Mouse (Mus musculus): ENCODE data around the gene Pdzrn3. TPM values are rescaled to one million over a fixed set of nuclear protein-coding genes. Genes with fewer than 3 reads are reported as not detected.

The Pdzrn3 gene
- polyA plus RNA-seq, 2 experiments: 0.36 to 0.92 TPM

- Histone ChIP-seq H3K27me3 (ENCODE audit: control insufficient read depth, insufficient read depth, low read length) (no peaks in the 10 kb centered on the region), H3K9me3 (ENCODE audit: control insufficient read depth, low read length) (no peaks in the 10 kb centered on the region), H3K36me3 (replicated peaks; ENCODE audit: control insufficient read depth, insufficient read depth, low read depth) (no peaks in the 10 kb centered on the region), H3K4me3 (ENCODE audit: insufficient read depth in 1 of 2, low read depth in 2 of 2, low read length in 2 of 2) (no peak overlapping the region), H3K9ac (replicated peaks) (no peak overlapping the region), H3K4me1 (replicated peaks; ENCODE audit: control insufficient read depth in 2 of 2, insufficient read depth in 2 of 2, low read length in 1 of 2) (no peaks in the 10 kb centered on the region), H3K4me2 (ENCODE audit: low read depth) (no peak overlapping the region), H3K27ac (no peak overlapping the region)
- WGBS (ENCODE audit: insufficient replicate concordance): 63% methylated on average over 10 of the region's 10 CpGs
- TF ChIP-seq EP300 (IDR thresholded peaks at IDR 0.05; ENCODE audit: low read depth): no peak
- DNase-seq (ENCODE audit: low read depth in 3 of 3, low spot score in 3 of 3): no peak
- ATAC-seq (ENCODE audit: insufficient read depth): no peak
Observed at GRCm38 (mm10) chr6:101234349-101234748, 143.3 kb downstream of the Pdzrn3 start.

- no peak overlapping the region for H3K27ac ChIP-seq
- no peaks in the 10 kb centered on the region for H3K36me3 ChIP-seq (replicated peaks; ENCODE audit: control insufficient read depth, insufficient read depth, low read depth)
- WGBS (ENCODE audit: insufficient replicate concordance): 60% methylated on average over 6 of the region's 6 CpGs
- no peaks in the 10 kb centered on the region for H3K4me1 ChIP-seq (replicated peaks; ENCODE audit: control insufficient read depth in 2 of 2, insufficient read depth in 2 of 2, low read length in 1 of 2)
- no peak overlapping the region for H3K4me2 ChIP-seq (ENCODE audit: low read depth)
- no peaks in the 10 kb centered on the region for H3K9me3 ChIP-seq (ENCODE audit: control insufficient read depth, low read length)
- TF ChIP-seq CTCF (IDR thresholded peaks at IDR 0.05; ENCODE audit: low read depth): no peak
- TF ChIP-seq EP300 (IDR thresholded peaks at IDR 0.05; ENCODE audit: low read depth): no peak
- no peaks in the 10 kb centered on the region for H3K27me3 ChIP-seq (ENCODE audit: control insufficient read depth, insufficient read depth, low read length)
- ATAC-seq (ENCODE audit: insufficient read depth): no peak
- no peak overlapping the region for H3K9ac ChIP-seq (replicated peaks)
- no peak for DNase-seq (ENCODE audit: low read depth in 3 of 3, low spot score in 3 of 3)
- H3K4me3 ChIP-seq (ENCODE audit: insufficient read depth in 1 of 2, low read depth in 2 of 2, low read length in 2 of 2): no peak overlapping the region
Observed at GRCm38 (mm10) chr6:101233680-101234079, 144.0 kb downstream of the Pdzrn3 start.

GRCm38 (mm10) chr6:101227294-101227855, 150.3 kb downstream of the Pdzrn3 start:
- H3K4me1 ChIP-seq (replicated peaks; ENCODE audit: control insufficient read depth in 2 of 2, insufficient read depth in 2 of 2, low read length in 1 of 2): no peaks in the 10 kb centered on the region
- no peaks in the 10 kb centered on the region for H3K27me3 ChIP-seq (ENCODE audit: control insufficient read depth, insufficient read depth, low read length)
- no peak overlapping the region for H3K4me3 ChIP-seq (ENCODE audit: insufficient read depth in 1 of 2, low read depth in 2 of 2, low read length in 2 of 2)
- no peak overlapping the region for H3K9ac ChIP-seq (replicated peaks)
- H3K27ac ChIP-seq: no peak overlapping the region
- no peaks in the 10 kb centered on the region for H3K9me3 ChIP-seq (ENCODE audit: control insufficient read depth, low read length)
- ATAC-seq (ENCODE audit: insufficient read depth) (no peak), DNase-seq (ENCODE audit: low read depth in 3 of 3, low spot score in 3 of 3) (no peak)
- H3K36me3 ChIP-seq (replicated peaks; ENCODE audit: control insufficient read depth, insufficient read depth, low read depth): no peaks in the 10 kb centered on the region
- no peak overlapping the region for H3K4me2 ChIP-seq (ENCODE audit: low read depth)
- TF ChIP-seq CTCF (IDR thresholded peaks at IDR 0.05; ENCODE audit: low read depth): no peak
- TF ChIP-seq EP300 (IDR thresholded peaks at IDR 0.05; ENCODE audit: low read depth): no peak
- 47% methylated on average over 8 of the region's 8 CpGs for WGBS (ENCODE audit: insufficient replicate concordance)

- no peak overlapping the region for H3K4me2 ChIP-seq (ENCODE audit: low read depth)
- no peak overlapping the region for H3K4me3 ChIP-seq (ENCODE audit: insufficient read depth in 1 of 2, low read depth in 2 of 2, low read length in 2 of 2)
- no peaks in the 10 kb centered on the region for H3K36me3 ChIP-seq (replicated peaks; ENCODE audit: control insufficient read depth, insufficient read depth, low read depth)
- WGBS (ENCODE audit: insufficient replicate concordance): 52% methylated on average over 3 of the region's 3 CpGs
- H3K9ac ChIP-seq (replicated peaks): no peak overlapping the region
- no peaks in the 10 kb centered on the region for H3K9me3 ChIP-seq (ENCODE audit: control insufficient read depth, low read length)
- H3K27ac ChIP-seq: no peak overlapping the region
- ATAC-seq (ENCODE audit: insufficient read depth): no peak
- H3K4me1 ChIP-seq (replicated peaks; ENCODE audit: control insufficient read depth in 2 of 2, insufficient read depth in 2 of 2, low read length in 1 of 2): no peaks in the 10 kb centered on the region; a peak in 1 of 4 replicates
- no peaks in the 10 kb centered on the region for H3K27me3 ChIP-seq (ENCODE audit: control insufficient read depth, insufficient read depth, low read length)
- no peak for DNase-seq (ENCODE audit: low read depth in 3 of 3, low spot score in 3 of 3)
- TF ChIP-seq EP300 (IDR thresholded peaks at IDR 0.05; ENCODE audit: low read depth) (no peak), CTCF (IDR thresholded peaks at IDR 0.05; ENCODE audit: low read depth) (no peak)
Observed at GRCm38 (mm10) chr6:101220307-101220706, 157.4 kb downstream of the Pdzrn3 start.

GRCm38 (mm10) chr6:101219004-101219403, 158.7 kb downstream of the Pdzrn3 start:
- Histone ChIP-seq H3K27me3 (ENCODE audit: control insufficient read depth, insufficient read depth, low read length) (no peaks in the 10 kb centered on the region), H3K27ac (no peak overlapping the region), H3K9ac (replicated peaks) (no peak overlapping the region), H3K4me1 (replicated peaks; ENCODE audit: control insufficient read depth in 2 of 2, insufficient read depth in 2 of 2, low read length in 1 of 2) (no peaks in the 10 kb centered on the region; a peak in 1 of 4 replicates), H3K4me2 (ENCODE audit: low read depth) (no peak overlapping the region), H3K9me3 (ENCODE audit: control insufficient read depth, low read length) (no peaks in the 10 kb centered on the region), H3K4me3 (ENCODE audit: insufficient read depth in 1 of 2, low read depth in 2 of 2, low read length in 2 of 2) (no peak overlapping the region), H3K36me3 (replicated peaks; ENCODE audit: control insufficient read depth, insufficient read depth, low read depth) (no peaks in the 10 kb centered on the region)
- DNase-seq (ENCODE audit: low read depth in 3 of 3, low spot score in 3 of 3) (peak in 1 of 3 experiments; percentile 1), ATAC-seq (ENCODE audit: insufficient read depth) (no peak)
- 53% methylated on average over 3 of the region's 3 CpGs for WGBS (ENCODE audit: insufficient replicate concordance)
- TF ChIP-seq CTCF (IDR thresholded peaks at IDR 0.05; ENCODE audit: low read depth): no peak
- no peak for TF ChIP-seq EP300 (IDR thresholded peaks at IDR 0.05; ENCODE audit: low read depth)

All from liver, embryonic 14.5 days (tissue).